Mouse (Mus musculus) embryonic facial prominence, embryonic 14.5 days (tissue): ENCODE results near the gene Yy1. TPM values are rescaled to one million over a fixed set of nuclear protein-coding genes. Genes with fewer than 3 reads are reported as not detected.

Experiments used
- ATAC-seq: fragments of 200-750 bp; cut with Nextera tagmentation; 2 replicates; pipeline ENCODE4 v1.8.0; 2017; ENCODE audit warnings: low read depth, moderate number of reproducible peaks, moderate TSS enrichment
- DNase-seq: peaks from one replicate; pipeline ENCODE4 v3.0.0-alpha.2; 2015; ENCODE audit warnings: low spot score
- H3K27ac ChIP-seq: fragments of 300-500 bp; sonication (generic); replicated peaks from 2 replicates; pipeline ENCODE4 v1.5.1; 2014; ENCODE audit warnings: low read depth, mild to moderate bottlenecking, low read length, moderate library complexity
- H3K27me3 ChIP-seq: fragments of 300-500 bp; sonication (generic); replicated peaks from 2 replicates; pipeline ENCODE4 v1.6.1; 2014; ENCODE audit warnings: low read length; ENCODE audit not compliant: control insufficient read depth, insufficient read depth
- H3K36me3 ChIP-seq: fragments of 300-500 bp; sonication (generic); 2 replicates; pipeline ENCODE4 v1.6.1; 2014; ENCODE audit warnings: low read length, mixed read lengths; ENCODE audit not compliant: control insufficient read depth, insufficient read depth
- H3K4me1 ChIP-seq: fragments of 300-500 bp; sonication (generic); 2 replicates; pipeline ENCODE4 v1.6.1; 2014; ENCODE audit warnings: antibody characterized with exemption, low read length; ENCODE audit not compliant: control insufficient read depth, insufficient read depth
- H3K4me2 ChIP-seq: fragments of 300-500 bp; sonication (generic); 2 replicates; pipeline ENCODE4 v1.6.1; 2014; ENCODE audit warnings: low read depth, mild to moderate bottlenecking, low read length, moderate library complexity, mixed read lengths
- H3K4me3 ChIP-seq: fragments of 300-500 bp; sonication (generic); 2 replicates; pipeline ENCODE4 v1.5.1; 2014; ENCODE audit warnings: low read depth, mild to moderate bottlenecking, low read length
- H3K9ac ChIP-seq: fragments of 300-500 bp; sonication (generic); 2 replicates; pipeline ENCODE4 v1.6.1; 2014; ENCODE audit warnings: low read depth, mild to moderate bottlenecking, low read length, moderate library complexity, mixed read lengths
- H3K9me3 ChIP-seq: fragments of 300-500 bp; sonication (generic); 2 replicates; pipeline ENCODE4 v1.6.1; 2016; ENCODE audit warnings: low read length; ENCODE audit not compliant: control insufficient read depth
- WGBS: fragments of 180-500 bp; shearing (Covaris S2); extraction: QIAGEN DNeasy Blood & Tissue Kit; methylation state at CpG from one replicate; pipeline ENCODE4 v1.1.7; 2014; 5-methylcytosine and 5-hydroxymethylcytosine counted together
- polyA plus RNA-seq: library from polyadenylated mRNA; unstranded; fragments of >200 nt; fragmentation: Nextera tagmentation; extraction: Ambion mirVana; gene quantifications from 2 replicates; pipeline ENCODE4 v1.2.1, GENCODE M21; 2014

The Yy1 gene
- polyA plus RNA-seq, 1 experiment from 2014 or later: 20.3 TPM

- Histone ChIP-seq H3K9me3 (no peaks in the 10 kb centered on the region), H3K4me2 (no peak overlapping the region), H3K4me1 (no peaks in the 10 kb centered on the region), H3K36me3 (peaks cover 24% of the 10 kb centered on the region), H3K27ac (no peak overlapping the region), H3K27me3 (no peaks in the 10 kb centered on the region), H3K9ac (no peak overlapping the region), H3K4me3 (no peak overlapping the region)
- no peak for DNase-seq
- ATAC-seq: no peak
- WGBS: 97% methylated on average over 19 of the region's 19 CpGs
Observed at GRCm38 (mm10) chr12:108826282-108826957, 33.6 kb downstream of the Yy1 start.

- Histone ChIP-seq H3K4me1 (no peaks in the 10 kb centered on the region), H3K9me3 (no peaks in the 10 kb centered on the region), H3K4me3 (no peak overlapping the region), H3K4me2 (no peak overlapping the region), H3K9ac (no peak overlapping the region), H3K27ac (no peak overlapping the region), H3K36me3 (peaks cover 24% of the 10 kb centered on the region), H3K27me3 (no peaks in the 10 kb centered on the region)
- DNase-seq (no peak), ATAC-seq (no peak)
- 97% methylated on average over 25 of the region's 28 CpGs for WGBS
Observed at GRCm38 (mm10) chr12:108826958-108827535, 34.3 kb downstream of the Yy1 start.

- no peak overlapping the region for H3K27ac ChIP-seq
- H3K9me3 ChIP-seq: no peaks in the 10 kb centered on the region
- no peaks in the 10 kb centered on the region for H3K4me1 ChIP-seq
- H3K4me2 ChIP-seq: no peak overlapping the region
- peaks cover 24% of the 10 kb centered on the region for H3K36me3 ChIP-seq
- WGBS: 95% methylated on average over 6 of the region's 6 CpGs
- H3K27me3 ChIP-seq: no peaks in the 10 kb centered on the region
- H3K9ac ChIP-seq: no peak overlapping the region
- ATAC-seq: no peak
- H3K4me3 ChIP-seq: no peak overlapping the region
- DNase-seq: no peak
Observed at GRCm38 (mm10) chr12:108827641-108828040, 34.9 kb downstream of the Yy1 start.

- no peak overlapping the region for H3K4me2 ChIP-seq
- H3K4me1 ChIP-seq: no peaks in the 10 kb centered on the region
- H3K27me3 ChIP-seq: no peaks in the 10 kb centered on the region
- no peak overlapping the region for H3K27ac ChIP-seq
- no peak overlapping the region for H3K9ac ChIP-seq
- no peak for ATAC-seq
- peaks cover 24% of the 10 kb centered on the region for H3K36me3 ChIP-seq
- no peak for DNase-seq
- no peak overlapping the region for H3K4me3 ChIP-seq
- H3K9me3 ChIP-seq: no peaks in the 10 kb centered on the region
- 61% methylated on average over 5 of the region's 5 CpGs for WGBS
Observed at GRCm38 (mm10) chr12:108829636-108830035, 36.9 kb downstream of the Yy1 start.

GRCm38 (mm10) chr12:108830358-108830757 is 37.6 kb downstream of the Yy1 start:
- H3K9ac ChIP-seq: no peak overlapping the region
- no peaks in the 10 kb centered on the region for H3K27me3 ChIP-seq
- H3K4me2 ChIP-seq: no peak overlapping the region
- 0 out of 2 replicates have a peak, but pooled peaks cover 3% of the 10 kb centered on the region for H3K4me1 ChIP-seq
- ATAC-seq: no peak
- 78% methylated on average over 6 of the region's 6 CpGs for WGBS
- H3K36me3 ChIP-seq: peaks cover 24% of the 10 kb centered on the region
- H3K9me3 ChIP-seq: no peaks in the 10 kb centered on the region
- H3K4me3 ChIP-seq: no peak overlapping the region
- no peak overlapping the region for H3K27ac ChIP-seq
- no peak for DNase-seq

GRCm38 (mm10) chr12:108831966-108832643 is 39.3 kb downstream of the Yy1 start:
- ATAC-seq: no peak
- no peak overlapping the region for H3K27ac ChIP-seq
- 48% methylated on average over 9 of the region's 9 CpGs for WGBS

GRCm38 (mm10) chr12:108832851-108833250 is 40.1 kb downstream of the Yy1 start:
- DNase-seq (no peak), ATAC-seq (no peak)
- no peak overlapping the region for H3K9ac ChIP-seq
- no peak overlapping the region for H3K4me2 ChIP-seq
- no peak overlapping the region for H3K4me3 ChIP-seq
- H3K27ac ChIP-seq: no peak overlapping the region
- whole genome bisulfite sequencing: 86% methylated on average over 8 of the region's 8 CpGs
- peaks cover 9% of the 10 kb centered on the region for H3K36me3 ChIP-seq
- no peaks in the 10 kb centered on the region for H3K9me3 ChIP-seq
- peaks cover 14% of the 10 kb centered on the region for H3K4me1 ChIP-seq
- H3K27me3 ChIP-seq: no peaks in the 10 kb centered on the region

More at GRCm38 (mm10) chr12:108831966-108832643, 39.3 kb downstream of the Yy1 start:
- peak; percentile 37 for DNase-seq
- no peak overlapping the region for H3K9ac ChIP-seq
- peaks cover 7% of the 10 kb centered on the region for H3K4me1 ChIP-seq
- H3K27me3 ChIP-seq: no peaks in the 10 kb centered on the region
- H3K36me3 ChIP-seq: peaks cover 12% of the 10 kb centered on the region
- no peaks in the 10 kb centered on the region for H3K9me3 ChIP-seq
- no peak overlapping the region for H3K4me2 ChIP-seq
- no peak overlapping the region for H3K4me3 ChIP-seq

- H3K4me2 ChIP-seq: no peak overlapping the region
- no peak overlapping the region for H3K27ac ChIP-seq
- no peaks in the 10 kb centered on the region for H3K9me3 ChIP-seq
- peaks cover 19% of the 10 kb centered on the region for H3K4me1 ChIP-seq
- H3K36me3 ChIP-seq: peaks cover 8% of the 10 kb centered on the region
- H3K4me3 ChIP-seq: no peak overlapping the region
- WGBS: 85% methylated on average over 3 of the region's 3 CpGs
- no peak overlapping the region for H3K9ac ChIP-seq
- no peaks in the 10 kb centered on the region for H3K27me3 ChIP-seq
- ATAC-seq: no peak
- no peak for DNase-seq
Observed at GRCm38 (mm10) chr12:108833408-108833807, 40.6 kb downstream of the Yy1 start.
